Mouse (Mus musculus) small intestine, adult 2 months (tissue): ENCODE results near the gene Prr13.

Source experiments
- CTCF ChIP-seq: fragments of 200-500 bp; IDR thresholded peaks from 2 replicates; pipeline ENCODE4 v1.5.1; 2012; ENCODE audit warnings: low read depth, mild to moderate bottlenecking, control low read depth, inconsistent platforms, low read length, moderate library complexity, mixed read lengths; ENCODE audit not compliant: insufficient replicate concordance, insufficient read length; ENCODE audit errors: extremely low read depth
- POLR2A ChIP-seq: fragments of 200-500 bp; IDR thresholded peaks from 2 replicates; pipeline ENCODE4 v1.6.1; 2012; ENCODE audit warnings: low read depth, mild to moderate bottlenecking, control low read depth, inconsistent platforms, low read length, moderate library complexity

DNA sequence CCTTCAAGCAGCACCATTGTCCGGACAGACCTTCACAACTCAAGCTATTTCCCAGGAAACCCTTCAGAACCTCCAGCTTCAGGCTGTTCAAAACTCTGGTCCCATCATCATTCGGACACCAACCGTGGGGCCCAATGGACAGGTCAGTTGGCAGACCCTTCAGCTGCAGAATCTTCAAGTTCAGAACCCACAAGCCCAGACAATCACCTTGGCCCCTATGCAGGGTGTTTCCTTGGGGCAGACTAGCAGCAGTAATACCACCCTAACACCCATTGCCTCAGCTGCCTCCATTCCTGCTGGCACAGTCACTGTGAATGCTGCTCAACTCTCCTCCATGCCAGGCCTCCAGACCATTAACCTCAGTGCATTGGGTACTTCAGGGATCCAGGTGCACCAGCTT, 49.5 kb upstream of the Prr13 start:
- TF ChIP-seq CTCF (no peak), POLR2A (no peak)
